Mouse (Mus musculus) limb, embryonic 11.5 days (tissue): ENCODE measurements at regions not wholly inside any gene's neighbourhood (a gene's known extent, or its start where the extent isn't known, plus 50 kb on each side); places are given as distances from the start of the nearest gene placed in this dataset.

Experiments
- ATAC-seq: fragments of 200-750 bp; cut with Nextera tagmentation; 2 replicates; pipeline ENCODE4 v1.8.0; 2017; ENCODE audit warnings: low read depth; ENCODE audit not compliant: insufficient number of reproducible peaks, low FRiP score, low TSS enrichment
- DNase-seq: peaks from one replicate; pipeline ENCODE4 v3.0.0-alpha.2; 2015; ENCODE audit warnings: low spot score
- H3K27ac ChIP-seq: fragments of 300-500 bp; sonication (generic); replicated peaks from 2 replicates; pipeline ENCODE4 v1.5.1; 2014; ENCODE audit warnings: low read depth, mild to moderate bottlenecking, low read length
- H3K27me3 ChIP-seq: fragments of 300-500 bp; sonication (generic); 2 replicates; pipeline ENCODE4 v1.6.1; 2014; ENCODE audit warnings: mild to moderate bottlenecking, low read length, mixed read lengths; ENCODE audit not compliant: control insufficient read depth, insufficient read depth
- H3K36me3 ChIP-seq: fragments of 300-500 bp; sonication (generic); 2 replicates; pipeline ENCODE4 v1.6.1; 2014; ENCODE audit warnings: mild to moderate bottlenecking, low read length, moderate library complexity, mixed read lengths; ENCODE audit not compliant: control insufficient read depth, insufficient read depth
- H3K4me1 ChIP-seq: fragments of 300-500 bp; sonication (generic); 2 replicates; pipeline ENCODE4 v1.6.1; 2014; ENCODE audit warnings: low read length, mixed read lengths; ENCODE audit not compliant: control insufficient read depth, insufficient read depth
- H3K4me2 ChIP-seq: fragments of 300-500 bp; sonication (generic); 2 replicates; pipeline ENCODE4 v1.6.1; 2014; ENCODE audit warnings: low read depth, mild to moderate bottlenecking, moderate library complexity; ENCODE audit not compliant: severe bottlenecking
- H3K4me3 ChIP-seq: fragments of 300-500 bp; sonication (generic); 2 replicates; pipeline ENCODE4 v1.5.1; 2014; ENCODE audit warnings: low read depth, low read length
- H3K9ac ChIP-seq: fragments of 300-500 bp; sonication (generic); 2 replicates; pipeline ENCODE4 v1.6.1; 2014; ENCODE audit warnings: mild to moderate bottlenecking, low read length
- H3K9me3 ChIP-seq: fragments of 300-500 bp; sonication (generic); 2 replicates; pipeline ENCODE4 v1.6.1; 2016; ENCODE audit warnings: low read length; ENCODE audit not compliant: control insufficient read depth
- WGBS: fragments of 180-500 bp; shearing (Covaris S2); extraction: QIAGEN DNeasy Blood & Tissue Kit; methylation state at CpG from one replicate; pipeline ENCODE4 v1.1.7; 2014; 5-methylcytosine and 5-hydroxymethylcytosine counted together

GRCm38 (mm10) chr13:73107250-73107993, 152.9 kb upstream of the Irx4 start:
- ATAC-seq: no peak
- WGBS: 78% methylated on average over 14 of the region's 14 CpGs

GRCm38 (mm10) chr13:73116822-73117632, 143.3 kb upstream of the Irx4 start:
- ATAC-seq (no peak), DNase-seq (no peak)
- Histone ChIP-seq H3K4me1 (no peaks in the 10 kb centered on the region), H3K4me3 (no peak overlapping the region), H3K27ac (no peak overlapping the region), H3K4me2 (no peak overlapping the region), H3K36me3 (no peaks in the 10 kb centered on the region), H3K27me3 (no peaks in the 10 kb centered on the region), H3K9ac (no peak overlapping the region), H3K9me3 (no peaks in the 10 kb centered on the region)
- 43% methylated on average over 22 of the region's 22 CpGs for WGBS

More at GRCm38 (mm10) chr13:73107250-73107993, 152.9 kb upstream of the Irx4 start:
- Histone ChIP-seq H3K9ac (no peak overlapping the region), H3K4me2 (no peak overlapping the region), H3K27ac (no peak overlapping the region), H3K4me1 (no peaks in the 10 kb centered on the region), H3K9me3 (no peaks in the 10 kb centered on the region), H3K36me3 (no peaks in the 10 kb centered on the region), H3K4me3 (no peak overlapping the region), H3K27me3 (no peaks in the 10 kb centered on the region)
- no peak for DNase-seq

- H3K4me3 ChIP-seq: no peak overlapping the region
- no peaks in the 10 kb centered on the region for H3K9me3 ChIP-seq
- no peaks in the 10 kb centered on the region for H3K36me3 ChIP-seq
- ATAC-seq (no peak), DNase-seq (no peak)
- no peak overlapping the region for H3K9ac ChIP-seq
- H3K4me2 ChIP-seq: no peak overlapping the region
- WGBS: 66% methylated on average over 15 of the region's 15 CpGs
- no peaks in the 10 kb centered on the region for H3K4me1 ChIP-seq
- no peaks in the 10 kb centered on the region for H3K27me3 ChIP-seq
- no peak overlapping the region for H3K27ac ChIP-seq
Observed at GRCm38 (mm10) chr13:73117633-73118076, 142.6 kb upstream of the Irx4 start.

- Histone ChIP-seq H3K9ac (no peak overlapping the region), H3K27ac (no peak overlapping the region), H3K36me3 (no peaks in the 10 kb centered on the region), H3K4me3 (no peak overlapping the region), H3K4me1 (no peaks in the 10 kb centered on the region), H3K27me3 (no peaks in the 10 kb centered on the region), H3K4me2 (no peak overlapping the region), H3K9me3 (no peaks in the 10 kb centered on the region)
- DNase-seq: no peak
- ATAC-seq: no peak; the same call in 1 of the 2 replicates
- 94% methylated on average over 1 of the region's 1 CpGs for WGBS
Observed at GRCm38 (mm10) chr13:73122945-73123344, 137.3 kb upstream of the Irx4 start.

GRCm38 (mm10) chr13:73131270-73131669, 129.0 kb upstream of the Irx4 start:
- no peak for ATAC-seq
- Histone ChIP-seq H3K27ac (no peak overlapping the region), H3K4me2 (no peak overlapping the region), H3K27me3 (no peaks in the 10 kb centered on the region), H3K4me3 (no peak overlapping the region), H3K9ac (no peak overlapping the region), H3K4me1 (no peaks in the 10 kb centered on the region), H3K36me3 (no peaks in the 10 kb centered on the region), H3K9me3 (no peaks in the 10 kb centered on the region)
- 51% methylated on average over 6 of the region's 6 CpGs for WGBS
- no peak for DNase-seq

- 74% methylated on average over 6 of the region's 6 CpGs for WGBS
- H3K27ac ChIP-seq: no peak overlapping the region
Observed at GRCm38 (mm10) chr13:73132746-73133145, 127.5 kb upstream of the Irx4 start.

GRCm38 (mm10) chr13:73134929-73135328, 125.3 kb upstream of the Irx4 start:
- no peak overlapping the region for H3K4me3 ChIP-seq
- H3K4me2 ChIP-seq: no peak overlapping the region
- H3K9me3 ChIP-seq: no peaks in the 10 kb centered on the region
- no peaks in the 10 kb centered on the region for H3K36me3 ChIP-seq
- ATAC-seq (no peak), DNase-seq (no peak)
- no peaks in the 10 kb centered on the region for H3K4me1 ChIP-seq
- no peaks in the 10 kb centered on the region for H3K27me3 ChIP-seq
- H3K27ac ChIP-seq: no peak overlapping the region
- H3K9ac ChIP-seq: no peak overlapping the region

More at GRCm38 (mm10) chr13:73132746-73133145, 127.5 kb upstream of the Irx4 start:
- no peak for ATAC-seq
- no peaks in the 10 kb centered on the region for H3K4me1 ChIP-seq
- no peak for DNase-seq
- no peak overlapping the region for H3K4me3 ChIP-seq
- H3K4me2 ChIP-seq: no peak overlapping the region
- no peak overlapping the region for H3K9ac ChIP-seq
- H3K27me3 ChIP-seq: no peaks in the 10 kb centered on the region
- H3K36me3 ChIP-seq: no peaks in the 10 kb centered on the region
- no peaks in the 10 kb centered on the region for H3K9me3 ChIP-seq

GRCm38 (mm10) chr13:73141302-73141701, 119.0 kb upstream of the Irx4 start:
- H3K9ac ChIP-seq: no peak overlapping the region
- H3K36me3 ChIP-seq: no peaks in the 10 kb centered on the region
- no peak overlapping the region for H3K4me2 ChIP-seq
- H3K4me3 ChIP-seq: no peak overlapping the region
- no peak for ATAC-seq
- no peak overlapping the region for H3K27ac ChIP-seq
- DNase-seq: no peak
- H3K9me3 ChIP-seq: no peaks in the 10 kb centered on the region
- no peaks in the 10 kb centered on the region for H3K4me1 ChIP-seq
- no peaks in the 10 kb centered on the region for H3K27me3 ChIP-seq
- 90% methylated on average over 2 of the region's 2 CpGs for WGBS
